Mouse (Mus musculus) CD4-positive, CD25-positive, alpha-beta regulatory T cell, adult 2 months (primary cell): Measurements from ENCODE around the gene Fbxo4.

Experiments used
- DNase-seq: peaks from one replicate; pipeline ENCODE4 v3.0.0-alpha.2; 2012; ENCODE audit warnings: low read depth, low spot score

Gene Fbxo4

DNA sequence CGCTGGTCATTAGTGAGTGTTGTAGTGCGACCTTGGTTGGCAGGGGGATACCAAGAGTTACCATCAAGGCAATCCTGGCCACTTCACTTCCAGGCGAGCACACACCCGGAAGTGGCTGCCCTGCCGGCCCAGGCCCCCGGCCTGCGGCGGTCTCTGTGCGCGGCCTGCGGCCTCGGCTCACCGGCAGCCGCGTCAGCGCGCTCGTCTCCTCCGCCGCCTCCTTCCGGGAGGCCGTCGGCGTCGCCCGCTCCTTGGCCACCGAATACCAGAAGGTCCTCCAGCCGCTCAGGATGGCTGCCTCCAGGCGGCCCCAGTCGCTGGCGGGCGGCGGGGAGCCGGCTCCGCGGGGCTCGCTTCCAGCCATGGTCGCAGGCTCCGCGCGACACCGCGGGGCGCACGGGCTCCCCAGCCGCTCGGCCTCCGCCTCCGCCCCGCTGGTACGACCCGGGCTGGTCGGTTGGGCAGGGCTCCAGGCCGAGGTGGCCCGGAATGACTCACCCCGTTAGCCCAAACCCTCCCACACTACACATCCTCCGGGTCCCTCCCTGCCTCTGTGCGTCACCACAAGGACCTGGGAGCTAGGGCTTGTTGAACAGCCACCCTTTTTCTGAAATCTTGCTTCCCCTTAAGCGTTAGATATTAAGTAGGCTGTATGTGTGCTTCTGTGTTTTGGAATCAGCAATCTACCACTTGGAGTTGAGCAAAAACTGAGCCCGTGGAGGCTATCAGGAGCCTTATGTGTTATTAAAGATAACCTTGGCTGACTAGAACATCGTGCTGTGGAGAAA is at the start of gene Fbxo4:
Gene Fbxo4, minus strand, starts transcription at position 513 of the 788 bp plus-strand sequence.
- peak; percentile 80 for DNase-seq

DNA sequence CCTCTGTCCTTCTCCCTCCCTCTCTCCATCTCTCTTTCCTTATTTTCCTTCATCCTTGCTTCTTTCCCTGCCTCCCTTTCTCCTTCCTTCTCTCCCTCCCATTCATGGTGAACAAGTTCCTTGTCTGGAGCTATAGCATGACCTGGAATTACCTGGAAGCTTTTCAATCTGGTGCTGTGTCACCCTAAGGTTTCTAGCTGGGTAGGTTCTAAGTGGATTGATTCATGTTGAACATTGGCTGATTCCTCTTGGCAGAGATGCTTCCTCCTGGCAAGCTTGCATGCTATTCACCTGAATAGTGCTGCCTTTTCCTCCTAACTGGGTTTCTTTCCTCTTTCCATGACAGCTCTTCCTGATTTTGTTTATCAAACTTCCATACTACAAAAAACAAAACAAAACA is 49.6 kb upstream of the Fbxo4 start:
- DNase-seq, result no peak

DNA sequence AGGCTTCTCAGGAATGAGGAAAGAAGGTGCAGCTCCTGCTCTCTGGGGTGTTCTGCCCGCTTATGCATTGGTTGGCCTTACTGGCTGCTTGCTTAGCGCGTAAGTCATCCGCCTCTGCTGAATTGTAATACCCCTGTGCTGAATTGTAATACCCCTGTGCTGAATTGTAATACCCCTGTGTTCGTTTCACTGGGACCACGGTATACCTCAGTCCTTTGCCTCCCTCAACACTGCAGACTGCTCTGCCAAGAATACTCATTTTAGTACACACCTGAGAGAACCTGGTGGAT is 49.0 kb upstream of the Fbxo4 start:
- DNase-seq, result no peak

DNA sequence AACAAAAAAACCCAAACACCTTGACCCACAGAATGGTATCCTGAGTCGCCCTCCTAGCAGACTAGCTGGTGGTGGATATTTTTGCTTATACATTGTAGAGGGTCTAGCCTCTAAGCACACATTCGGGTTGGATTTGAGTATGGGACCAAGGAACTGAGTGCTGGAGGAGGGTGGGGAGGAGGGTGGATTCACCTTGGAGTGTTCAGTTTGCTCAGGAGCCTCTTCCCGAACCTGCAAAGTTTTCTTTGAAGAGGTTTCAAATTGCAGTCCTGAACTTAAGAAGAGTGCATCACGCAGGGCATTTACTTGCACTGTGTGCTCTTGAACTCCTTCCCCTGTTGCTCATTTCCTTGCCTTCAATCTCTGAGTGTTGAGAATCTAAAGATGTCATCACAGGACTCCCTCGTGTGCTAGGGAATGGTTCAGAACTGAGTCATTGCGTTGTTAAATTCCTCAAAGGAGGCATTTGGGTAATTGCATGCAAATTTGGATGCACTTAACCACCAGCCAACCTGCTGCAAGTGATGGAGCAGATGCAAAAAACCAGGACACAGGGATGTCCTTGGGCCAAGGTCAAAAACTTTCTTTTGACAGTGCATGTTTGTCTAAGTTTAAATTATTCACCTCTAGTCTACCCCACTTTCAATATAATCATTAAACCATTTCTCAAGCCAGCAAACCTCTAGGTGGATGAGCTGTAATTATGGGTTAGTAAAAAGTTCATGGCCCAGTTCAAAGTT is 48.5 kb upstream of the Fbxo4 start:
- peak; percentile 14 for DNase-seq

DNA sequence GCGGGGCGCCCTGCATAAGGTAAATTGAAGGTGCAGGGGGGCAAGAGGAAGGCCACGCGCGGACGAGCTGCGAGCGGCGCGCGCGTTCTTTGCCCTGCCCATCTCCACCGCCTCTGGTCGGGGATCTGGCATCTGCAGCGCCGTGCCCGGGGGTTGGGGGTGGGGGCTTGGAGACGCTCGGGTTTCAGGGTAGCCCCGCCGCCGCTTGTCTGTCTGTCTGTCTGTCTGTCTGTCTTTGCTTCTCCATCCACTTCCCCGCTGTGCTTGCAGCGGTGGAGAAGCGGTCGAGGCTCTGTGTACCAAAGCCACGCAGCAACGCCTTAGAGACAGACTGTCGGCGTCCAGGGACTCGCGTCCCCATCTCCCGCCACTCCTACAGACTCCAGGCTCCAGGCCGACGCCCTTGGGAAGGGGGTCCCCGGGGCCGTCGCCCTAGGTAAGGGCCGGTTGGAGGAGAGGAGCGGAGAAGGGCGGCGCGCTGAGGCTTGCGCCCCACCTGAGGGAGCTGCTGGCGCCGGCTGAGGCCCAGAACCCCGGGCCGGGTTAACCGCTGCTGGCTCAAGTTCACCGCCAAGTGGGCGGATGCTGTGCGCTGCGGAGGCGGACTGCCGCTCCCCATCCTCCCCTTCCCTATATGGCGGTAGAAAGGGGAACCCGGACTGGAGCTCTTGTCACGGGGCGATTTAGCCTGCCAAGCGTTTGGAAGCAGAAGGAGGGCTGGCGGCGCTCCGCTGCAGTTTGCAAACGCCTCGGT is 47.6 kb upstream of the Fbxo4 start:
- peak; percentile 79 for DNase-seq

DNA sequence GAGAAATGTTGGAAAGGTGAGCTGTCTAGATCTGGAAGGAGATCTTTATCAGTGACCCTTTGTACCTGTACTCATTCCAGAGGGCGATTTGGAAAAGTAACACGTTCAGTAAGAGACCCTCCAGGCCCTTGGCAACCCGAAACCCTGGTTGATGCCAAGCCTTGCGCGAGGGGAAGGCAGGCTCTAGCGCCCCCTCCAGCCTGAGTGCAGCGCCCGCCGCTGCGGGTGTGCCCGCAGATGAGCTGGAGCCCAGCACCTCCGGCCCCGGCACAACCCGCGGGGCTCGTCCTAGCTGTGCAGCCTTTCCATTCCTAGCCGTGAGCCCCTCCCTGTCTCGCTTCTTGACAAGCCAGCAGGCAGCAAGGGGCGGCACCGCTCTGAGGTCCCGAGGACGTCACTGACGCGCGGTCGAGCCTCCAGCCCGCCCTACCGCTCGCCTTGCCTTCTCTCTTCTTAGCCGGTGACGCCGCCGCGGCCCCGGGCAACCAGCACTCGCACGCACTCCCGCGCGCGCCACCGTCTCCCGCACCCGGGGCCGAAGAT is 46.9 kb upstream of the Fbxo4 start, which contains the start of gene Oxct1:
Gene Oxct1, plus strand, starts transcription at position 153 of the 543 bp plus-strand sequence.
- peak; percentile 90 for DNase-seq

- no peak for DNase-seq
Measured at GRCm38 (mm10) chr15:4025508-4025904, 46.1 kb upstream of the Fbxo4 start.

- DNase-seq, result no peak
Measured at GRCm38 (mm10) chr15:4024726-4025507, 45.5 kb upstream of the Fbxo4 start.

DNA sequence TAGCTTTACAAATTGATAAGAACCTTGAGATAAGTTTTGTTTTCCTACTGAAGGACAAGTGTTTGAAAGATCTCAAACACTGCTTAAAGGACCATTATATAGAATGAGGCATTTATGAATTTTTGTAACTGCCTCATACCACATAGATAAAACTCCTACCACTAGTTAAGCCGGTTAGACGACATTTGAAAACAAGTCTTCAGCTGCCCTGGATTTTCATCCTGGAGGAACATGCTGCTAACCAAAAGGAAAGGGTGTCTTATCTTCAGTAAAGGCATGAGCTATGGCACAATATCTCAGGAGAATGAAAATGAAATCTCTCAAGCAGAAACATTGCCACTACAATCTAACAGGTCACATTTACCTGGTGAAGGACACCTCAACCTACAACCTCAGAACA is 44.4 kb upstream of the Fbxo4 start:
- DNase-seq, result no peak

DNA sequence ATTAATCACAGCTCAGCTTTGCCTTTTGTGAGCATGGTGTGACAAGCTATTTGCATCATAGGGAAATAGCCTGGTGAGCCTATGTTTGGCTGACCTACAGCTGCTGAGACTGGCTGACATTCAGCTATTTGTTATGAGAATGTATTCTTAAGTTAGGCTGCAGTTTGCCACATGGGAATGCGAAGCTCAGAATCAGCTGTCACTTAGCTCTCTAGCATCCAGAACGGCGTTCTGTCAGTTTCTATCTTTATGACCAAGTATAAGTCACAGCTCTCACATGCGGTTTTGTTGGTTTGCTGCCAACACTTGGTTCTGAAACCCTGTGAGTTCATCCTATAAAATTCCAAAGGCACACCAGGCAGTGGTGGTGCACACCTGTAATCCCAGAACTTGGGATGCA is 41.3 kb upstream of the Fbxo4 start:
- no peak for DNase-seq

GRCm38 (mm10) chr15:4013873-4014272 is 34.5 kb upstream of the Fbxo4 start:
- DNase-seq, result no peak

- DNase-seq, result no peak
Measured at GRCm38 (mm10) chr15:4000536-4000935, 21.2 kb upstream of the Fbxo4 start.

- no peak for DNase-seq
Measured at GRCm38 (mm10) chr15:3999144-3999543, 19.8 kb upstream of the Fbxo4 start.

DNA sequence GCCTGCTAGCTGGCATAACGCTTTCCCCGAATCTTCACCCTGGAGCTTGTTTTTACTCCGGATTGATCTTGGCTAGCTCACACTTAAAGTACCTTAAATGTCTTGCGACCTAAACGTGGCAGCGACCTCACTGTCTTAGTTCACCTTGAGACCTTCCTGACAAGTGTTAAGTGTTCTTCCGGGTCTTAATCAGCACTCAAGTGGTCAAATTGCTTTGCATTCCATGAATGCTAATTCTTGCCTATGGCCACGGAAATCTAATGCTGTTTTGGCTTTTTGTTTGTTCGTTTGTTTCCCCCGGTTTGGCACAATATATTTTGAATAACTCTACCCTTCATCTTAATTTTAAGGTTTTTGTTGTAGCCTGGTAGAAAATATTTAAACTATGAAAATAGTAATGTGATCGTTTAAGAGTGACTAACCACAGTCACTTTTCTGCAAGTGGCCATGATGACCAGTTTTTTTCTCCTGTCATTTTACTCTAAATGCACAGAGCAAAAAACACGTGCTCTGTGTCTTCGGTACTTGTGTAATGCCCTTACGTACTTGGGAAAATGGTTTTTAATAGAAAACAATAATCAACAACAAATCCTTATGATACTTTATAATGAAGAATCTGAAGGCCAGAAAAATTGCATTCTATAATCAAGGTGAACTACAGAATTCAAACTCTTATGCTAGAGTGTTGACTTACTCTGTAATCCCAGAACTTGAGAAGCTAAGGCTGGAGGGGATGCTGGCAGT is 17.1 kb upstream of the Fbxo4 start:
- no peak for DNase-seq

- DNase-seq, result peak; percentile 98
Measured at GRCm38 (mm10) chr15:3995448-3996266, 16.3 kb upstream of the Fbxo4 start, which contains the start of gene AW549877. AW549877 (minus strand) TSS chr15:3995744.

DNA sequence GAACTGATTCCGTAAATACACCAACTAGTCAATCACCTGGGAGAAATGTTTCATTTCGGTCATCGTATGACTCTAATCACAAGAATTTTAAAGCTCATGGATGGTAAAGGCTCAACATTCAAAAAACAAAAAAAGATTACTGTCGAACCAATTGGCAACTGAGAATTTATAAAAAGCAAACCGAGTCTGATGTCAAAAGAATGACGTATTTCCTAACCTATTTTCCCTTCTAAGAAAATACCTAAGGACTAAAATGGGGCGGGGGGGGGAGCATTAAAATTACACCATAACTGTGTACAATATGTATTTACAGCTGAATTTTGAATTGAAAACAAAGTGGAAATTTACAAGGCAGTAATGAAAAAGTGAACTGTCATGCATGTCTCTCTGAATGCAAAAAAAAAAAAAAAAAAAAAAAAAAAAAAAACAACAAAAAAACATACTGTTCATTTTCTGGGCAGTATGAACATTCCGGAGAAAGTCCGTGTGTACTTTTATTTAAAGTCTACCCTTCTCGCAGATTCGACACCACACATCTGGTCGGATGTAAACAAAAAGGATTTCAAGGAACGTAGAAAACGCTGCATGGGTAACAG is 15.6 kb upstream of the Fbxo4 start:
- DNase-seq, result peak; percentile 56

- DNase-seq, result peak; percentile 69
Measured at GRCm38 (mm10) chr15:3987981-3988380, 8.6 kb upstream of the Fbxo4 start.

- DNase-seq, result no peak
Measured at GRCm38 (mm10) chr15:3984876-3985275, 5.5 kb upstream of the Fbxo4 start.

DNA sequence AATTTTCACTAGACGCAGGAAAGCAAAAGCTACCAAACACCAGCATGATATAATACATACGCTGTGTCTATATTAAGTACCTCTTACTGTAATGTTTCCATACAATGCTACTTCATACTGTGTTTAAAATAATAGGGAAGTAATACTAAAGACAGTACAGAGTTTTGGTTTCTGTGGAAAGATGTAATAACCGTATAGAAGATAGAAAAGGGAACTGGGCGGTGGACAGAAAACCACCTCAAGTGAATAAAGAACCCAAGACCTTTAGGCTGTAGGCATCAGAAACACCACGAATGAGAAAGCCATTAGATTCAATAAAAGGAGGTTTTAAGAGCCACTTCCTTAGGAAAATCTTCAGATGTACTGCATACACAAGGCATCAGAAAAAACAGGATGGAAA is 3.4 kb upstream of the Fbxo4 start:
- no peak for DNase-seq
